Mouse (Mus musculus): ENCODE data around the gene Mpz. TPM values are rescaled to one million over a fixed set of nuclear protein-coding genes. Genes with fewer than 3 reads are reported as not detected.
"Not testable (repeated sequence)": the region's sequence is repeated elsewhere in the genome, so short reads cannot be mapped to it uniquely, and the experiment has no call there.

Mpz gene
- total RNA-seq, 2 experiments from 2014 or later: not detected

DNA sequence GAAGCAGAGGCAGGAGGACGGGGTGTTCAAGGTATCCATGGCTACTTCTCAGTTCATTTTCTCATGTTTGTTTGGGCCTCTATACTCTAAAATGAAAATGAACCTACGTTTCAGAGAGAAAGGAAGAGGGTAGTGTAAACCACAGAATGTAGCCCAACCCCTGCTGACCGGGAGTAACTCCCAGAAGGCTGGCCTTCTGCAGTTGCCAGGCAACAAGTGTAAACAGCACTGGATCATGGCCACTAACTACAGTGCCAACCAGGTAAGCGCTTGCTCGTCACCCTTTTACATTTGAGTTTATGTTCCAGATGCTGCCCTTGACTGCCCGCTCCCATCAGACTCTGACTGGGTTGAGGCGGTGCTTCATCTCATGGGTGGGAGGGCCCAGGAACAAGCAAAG lies 27.6 kb upstream of the Mpz start:
- ATAC-seq (replicated peaks; ENCODE audit: low FRiP score, poor library complexity, severe bottlenecking): peak; percentile 60

DNA sequence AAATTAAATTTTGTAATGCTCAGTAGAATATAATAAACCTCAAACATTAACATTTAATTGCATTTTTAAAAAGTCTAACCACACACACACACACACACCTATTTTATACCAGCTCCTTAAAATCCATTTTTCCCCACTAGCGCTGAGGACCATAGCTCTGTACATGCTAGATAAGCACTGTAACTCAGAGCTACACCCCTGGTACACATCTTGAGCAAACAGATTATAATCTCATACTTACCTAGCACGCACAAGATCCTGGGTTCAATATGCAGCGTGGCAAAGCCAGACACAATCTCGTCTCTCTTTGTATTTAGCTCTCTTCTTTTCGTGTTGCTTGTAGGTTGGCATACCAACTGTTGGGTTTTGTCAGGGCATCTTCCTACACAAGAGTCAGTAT lies 26.1 kb upstream of the Mpz start:
- ATAC-seq (replicated peaks; ENCODE audit: low FRiP score, poor library complexity, severe bottlenecking): peak; percentile 75

DNA sequence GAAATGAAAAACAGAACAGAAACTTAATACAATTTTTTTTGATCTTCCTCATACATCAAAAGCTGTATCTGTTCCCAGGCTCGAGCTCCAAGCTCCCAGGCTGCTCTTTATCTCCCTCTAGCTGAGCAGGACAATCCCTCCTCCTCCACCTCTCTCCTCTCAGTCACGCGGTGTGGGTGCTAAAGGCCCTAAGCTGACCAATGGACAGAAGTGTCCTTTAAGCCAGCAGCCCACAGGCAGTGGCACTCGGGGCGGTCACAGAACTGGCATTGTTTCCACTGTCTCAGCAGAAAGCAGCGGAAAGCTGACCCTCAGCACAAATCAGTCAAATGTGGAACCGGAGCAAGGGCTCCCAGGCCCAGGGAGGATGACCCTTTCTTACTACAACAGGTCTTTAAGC lies 21.3 kb upstream of the Mpz start:
- no peak for ATAC-seq (replicated peaks; ENCODE audit: low FRiP score, poor library complexity, severe bottlenecking)

GRCm38 (mm10) chr1:171130971-171131370 lies 19.5 kb upstream of the Mpz start:
- no peak for ATAC-seq (replicated peaks; ENCODE audit: low FRiP score, poor library complexity, severe bottlenecking)

DNA sequence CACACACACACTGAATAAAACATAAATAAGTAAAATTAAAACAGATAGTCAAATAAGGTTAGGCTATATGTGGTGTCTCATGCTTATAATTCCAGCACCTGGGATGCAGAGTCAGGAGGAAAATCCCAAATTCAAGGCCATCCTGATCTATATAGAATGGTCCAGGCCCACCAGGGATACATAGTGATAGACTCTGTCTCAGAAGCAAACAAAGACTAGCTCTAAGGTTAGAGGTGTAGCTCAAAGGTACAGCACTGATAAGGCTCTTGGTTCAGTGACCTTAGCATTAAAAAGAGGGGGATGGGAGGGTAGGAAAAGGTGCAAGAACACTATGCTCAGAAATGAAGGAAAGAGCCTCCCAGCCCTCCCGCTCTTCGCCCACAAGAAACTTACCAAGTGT lies 14.9 kb upstream of the Mpz start:
- ATAC-seq (replicated peaks; ENCODE audit: low FRiP score, poor library complexity, severe bottlenecking): no peak

DNA sequence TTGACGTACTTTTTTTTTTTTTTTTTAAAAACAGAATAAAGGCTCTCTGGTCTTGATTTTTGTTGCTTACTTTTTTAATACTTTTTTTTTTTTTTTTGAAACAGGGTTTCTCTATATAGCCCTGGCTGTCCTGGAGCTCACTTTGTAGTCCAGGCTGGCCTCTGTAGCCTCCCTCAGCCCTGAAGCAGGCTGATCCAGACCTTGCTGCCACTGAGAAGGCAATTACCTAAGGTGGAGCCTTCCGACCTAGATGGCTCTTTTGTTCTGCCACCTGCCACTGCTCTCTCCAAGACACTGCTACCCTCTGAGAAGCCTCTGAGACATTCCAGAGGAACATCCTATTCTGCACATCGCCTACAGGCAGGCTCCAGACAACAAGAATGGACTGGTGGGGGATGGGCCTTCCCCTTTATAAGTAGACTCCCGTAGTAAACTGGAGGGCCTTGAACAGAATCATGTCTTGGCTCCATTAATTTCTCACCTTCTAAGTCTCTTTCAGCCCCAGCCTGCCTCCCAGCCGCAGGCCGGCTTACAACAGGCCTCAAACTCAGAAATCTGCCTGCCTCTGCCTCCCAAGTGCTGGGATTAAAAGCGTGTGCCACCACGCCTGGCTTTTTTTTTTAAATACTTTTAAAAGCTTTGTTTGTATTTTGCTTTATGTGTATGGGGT lies 12.9 kb upstream of the Mpz start:
- not testable (repeated sequence) for ATAC-seq (replicated peaks; ENCODE audit: low FRiP score, poor library complexity, severe bottlenecking)

- ATAC-seq (replicated peaks; ENCODE audit: low FRiP score, poor library complexity, severe bottlenecking): not testable (repeated sequence)
Observed at GRCm38 (mm10) chr1:171142981-171143380, 7.5 kb upstream of the Mpz start.

DNA sequence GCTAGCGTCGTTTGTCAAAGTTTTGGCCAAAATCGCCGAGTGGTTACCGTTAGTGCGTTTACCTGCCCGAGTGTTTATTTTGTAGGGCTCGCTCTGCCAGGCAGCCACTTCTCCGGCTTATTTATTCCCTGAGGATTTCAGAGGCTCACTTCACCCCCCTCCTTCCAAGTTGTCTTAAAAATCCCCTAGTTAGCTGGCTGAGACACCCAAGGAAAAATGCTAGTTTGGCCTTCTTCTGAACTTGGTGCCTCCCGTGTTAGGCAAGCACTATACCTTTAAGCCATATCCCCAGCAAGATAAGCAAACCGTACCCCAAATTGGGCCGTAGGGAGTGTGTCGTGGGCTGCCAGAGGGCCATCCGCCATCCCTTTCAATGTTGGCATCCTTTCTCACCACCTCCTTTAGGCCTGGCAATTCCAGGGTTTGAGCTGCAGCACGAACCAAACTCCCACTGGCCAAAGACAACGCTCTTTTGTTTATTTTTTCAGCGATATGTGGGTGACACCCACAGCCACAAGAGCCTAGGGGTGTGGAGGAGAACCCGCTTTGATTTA lies 404 bp downstream of the Mpz start:
- peak; percentile 54 for ATAC-seq (replicated peaks; ENCODE audit: low FRiP score, poor library complexity, severe bottlenecking)

GRCm38 (mm10) chr1:171151966-171152365 lies 1.5 kb downstream of the Mpz start:
- ATAC-seq (replicated peaks; ENCODE audit: low FRiP score, poor library complexity, severe bottlenecking): no peak

- no peak for ATAC-seq (replicated peaks; ENCODE audit: low FRiP score, poor library complexity, severe bottlenecking)
Observed at GRCm38 (mm10) chr1:171156644-171157043, 6.1 kb downstream of the Mpz start.

DNA sequence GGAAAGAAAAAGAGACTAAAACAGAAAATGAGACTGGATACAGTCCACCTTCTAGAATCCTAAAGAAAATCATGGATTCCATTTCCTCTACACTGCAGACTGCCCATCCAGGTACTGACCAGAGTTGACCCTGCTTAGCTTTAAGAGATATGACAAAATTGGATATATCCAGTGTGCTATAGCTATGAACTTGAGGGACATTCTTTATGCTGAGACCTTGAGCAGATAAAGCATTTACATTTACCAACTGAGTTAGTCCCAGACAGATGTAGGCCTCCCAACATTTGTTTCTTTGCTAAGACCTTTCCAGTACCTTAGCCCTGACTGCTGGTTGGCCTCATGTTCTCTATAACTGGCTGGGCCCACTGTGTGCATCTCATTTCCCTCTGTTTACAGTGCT lies 7.5 kb downstream of the Mpz start:
- ATAC-seq (replicated peaks; ENCODE audit: low FRiP score, poor library complexity, severe bottlenecking): no peak

DNA sequence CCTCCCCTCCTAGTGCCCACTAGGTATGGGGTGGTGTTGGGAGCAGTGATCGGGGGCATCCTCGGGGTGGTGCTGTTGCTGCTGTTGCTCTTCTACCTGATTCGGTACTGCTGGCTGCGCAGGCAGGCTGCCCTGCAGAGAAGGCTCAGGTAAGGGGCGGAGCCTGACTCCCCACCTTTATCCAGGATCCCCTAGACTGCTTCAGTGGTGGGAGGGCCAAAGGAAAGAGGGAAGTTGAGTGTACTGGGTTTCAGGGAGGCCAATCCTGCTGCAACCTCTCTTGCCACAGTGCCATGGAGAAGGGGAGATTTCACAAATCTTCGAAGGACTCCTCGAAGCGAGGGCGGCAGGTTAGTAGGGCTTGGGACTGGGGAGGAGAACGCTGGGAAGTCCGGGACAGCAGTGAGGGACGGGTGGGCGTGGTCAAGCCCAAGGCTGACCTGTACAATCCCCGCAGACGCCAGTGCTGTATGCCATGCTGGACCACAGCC lies 9.0 kb downstream of the Mpz start:
- no peak for ATAC-seq (replicated peaks; ENCODE audit: low FRiP score, poor library complexity, severe bottlenecking)

- ATAC-seq (replicated peaks; ENCODE audit: low FRiP score, poor library complexity, severe bottlenecking): no peak
Observed at GRCm38 (mm10) chr1:171162526-171162925, 12.0 kb downstream of the Mpz start.

GRCm38 (mm10) chr1:171164258-171164657 lies 13.7 kb downstream of the Mpz start:
- ATAC-seq (replicated peaks; ENCODE audit: low FRiP score, poor library complexity, severe bottlenecking): no peak

DNA sequence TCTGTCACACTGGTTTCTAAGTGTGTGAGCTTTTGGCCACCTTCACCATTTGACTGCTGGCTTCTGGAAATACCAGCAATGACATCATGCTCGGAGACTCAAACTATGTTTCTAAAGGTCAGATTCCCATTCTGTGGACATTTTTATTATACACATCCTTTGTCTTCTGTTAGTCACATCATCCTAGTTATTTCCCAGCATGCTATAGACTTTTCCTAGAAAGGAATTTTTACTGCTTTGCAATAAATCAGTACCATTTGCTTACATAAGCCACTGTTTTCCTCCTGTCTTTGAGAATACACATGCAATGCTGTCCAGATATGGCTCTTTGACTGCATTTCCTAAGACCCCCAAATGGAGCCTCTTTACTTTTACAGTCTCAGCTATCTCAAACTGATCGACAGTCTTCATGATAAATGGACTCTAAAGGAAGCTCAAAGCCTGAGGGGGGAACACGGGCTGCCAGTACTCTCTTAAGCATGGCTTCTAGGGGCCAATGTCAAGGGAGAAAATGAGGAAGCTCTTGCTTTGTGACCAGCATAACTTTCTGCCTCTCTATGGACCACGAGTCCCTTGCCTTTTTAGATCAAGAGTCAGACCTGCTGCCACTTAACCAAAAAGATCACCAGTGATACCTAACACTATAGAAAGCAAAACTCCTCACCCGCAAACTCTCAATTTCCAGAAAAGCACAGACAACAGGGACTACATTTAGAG lies 15.3 kb downstream of the Mpz start:
- ATAC-seq (replicated peaks; ENCODE audit: low FRiP score, poor library complexity, severe bottlenecking): no peak

DNA sequence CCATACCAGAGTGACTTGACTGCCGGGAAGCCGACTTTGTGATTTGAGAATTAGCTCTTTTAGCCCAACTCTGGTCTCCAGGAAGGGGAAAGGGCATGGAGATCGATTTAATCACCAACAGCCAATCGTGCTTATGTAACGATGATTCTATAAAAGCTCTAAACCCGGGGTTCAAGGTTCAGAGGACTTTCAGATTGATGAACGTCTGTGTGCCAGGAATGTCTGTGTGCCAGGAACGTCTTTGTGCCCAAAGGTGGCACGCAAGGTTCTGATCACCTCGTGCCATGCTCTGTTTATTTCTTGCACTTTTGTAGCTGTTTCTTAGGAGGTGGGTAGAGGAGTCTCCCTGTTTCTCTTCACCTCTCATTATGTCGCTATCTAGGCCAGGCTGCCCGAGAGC lies 18.4 kb downstream of the Mpz start:
- no peak for ATAC-seq (replicated peaks; ENCODE audit: low FRiP score, poor library complexity, severe bottlenecking)

GRCm38 (mm10) chr1:171169913-171170312 lies 19.4 kb downstream of the Mpz start:
- no peak for ATAC-seq (replicated peaks; ENCODE audit: low FRiP score, poor library complexity, severe bottlenecking)

DNA sequence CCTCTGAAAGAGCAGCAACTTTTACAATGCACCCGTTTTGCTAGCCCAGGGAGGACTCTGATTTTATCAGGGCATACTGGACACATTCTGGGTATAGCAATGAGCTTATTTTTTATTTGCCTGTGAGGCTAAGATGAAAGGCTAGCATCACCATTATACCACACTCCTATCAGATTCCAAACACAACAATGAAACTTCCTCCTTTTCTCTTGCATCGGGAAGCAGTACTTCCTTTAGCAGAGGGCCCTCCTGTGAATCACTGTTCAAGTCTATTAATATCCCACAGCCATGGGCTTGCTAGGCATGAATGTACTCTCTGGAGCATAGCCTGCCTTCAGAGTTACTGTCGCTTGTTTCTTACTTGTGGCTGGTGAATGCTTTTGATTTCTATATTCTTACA lies 20.6 kb downstream of the Mpz start:
- ATAC-seq (replicated peaks; ENCODE audit: low FRiP score, poor library complexity, severe bottlenecking): no peak

- ATAC-seq (replicated peaks; ENCODE audit: low FRiP score, poor library complexity, severe bottlenecking): no peak
Observed at GRCm38 (mm10) chr1:171172779-171173178, 22.3 kb downstream of the Mpz start.

GRCm38 (mm10) chr1:171179487-171180171 lies 29.1 kb downstream of the Mpz start:
- ATAC-seq (replicated peaks; ENCODE audit: low FRiP score, poor library complexity, severe bottlenecking): no peak

DNA sequence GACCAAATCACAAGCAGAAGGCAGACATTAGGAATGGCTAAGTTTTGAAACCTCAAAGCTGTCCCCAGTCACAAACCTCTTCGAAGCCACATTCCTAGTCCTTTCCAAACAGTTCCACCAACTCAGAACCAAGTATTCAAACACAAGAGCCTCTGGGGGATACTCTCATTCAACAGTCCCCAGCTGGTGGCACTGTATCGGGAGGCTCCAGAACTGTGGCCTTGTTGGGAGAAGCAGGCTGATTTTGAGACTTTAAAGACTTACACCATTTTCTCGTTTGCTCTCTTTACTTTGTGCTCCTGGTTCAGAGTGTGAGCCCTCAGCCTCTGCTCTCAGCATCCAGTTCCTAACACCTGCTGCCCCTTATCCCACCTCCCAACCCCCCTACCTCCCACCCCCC lies 32.5 kb downstream of the Mpz start:
- no peak for ATAC-seq (replicated peaks; ENCODE audit: low FRiP score, poor library complexity, severe bottlenecking)

Measured in erythroblast, adult 5-6 weeks (primary cell).